Mouse (Mus musculus): ENCODE data around the gene 5330417H12Rik. TPM values are rescaled to one million over a fixed set of nuclear protein-coding genes. Genes with fewer than 3 reads are reported as not detected.

Gene 5330417H12Rik
- total and polyA plus RNA-seq, 3 experiments, result not detected

DNA sequence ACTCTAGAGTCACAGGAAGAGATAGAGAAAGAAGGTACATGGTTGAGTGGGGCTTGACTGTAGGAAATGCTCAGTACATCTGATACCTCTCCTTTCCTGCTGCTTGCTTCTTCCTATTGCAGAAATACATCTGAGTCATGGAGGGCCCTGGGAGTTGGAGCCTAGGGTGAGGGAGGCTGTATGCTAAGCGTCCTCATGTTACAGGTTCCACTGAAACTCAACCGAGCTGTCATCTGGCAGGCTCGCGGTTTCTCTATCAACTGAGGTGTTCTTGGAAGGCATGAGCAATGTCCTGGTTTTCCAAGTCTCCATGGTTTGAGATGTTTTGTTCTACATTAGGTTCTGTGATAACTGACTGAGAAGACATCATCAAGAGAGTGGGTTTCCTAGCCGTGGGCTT lies 13.1 kb upstream of the 5330417H12Rik start:
- Histone ChIP-seq H3K27ac (ENCODE audit: control insufficient read depth, low read depth, low read length) (no peak overlapping the region), H3K4me1 (ENCODE audit: control insufficient read depth in 1 of 2, insufficient read depth in 2 of 2, low read length in 2 of 2) (no peaks in the 10 kb centered on the region), H3K9ac (ENCODE audit: control insufficient read depth, low read depth, low read length, poor library complexity, severe bottlenecking) (no peak overlapping the region), H3K4me3 (ENCODE audit: control insufficient read depth in 1 of 2, insufficient read depth in 1 of 2, low read depth in 2 of 2, low read length in 2 of 2) (no peak overlapping the region), H3K36me3 (ENCODE audit: control insufficient read depth in 1 of 2, insufficient read depth in 2 of 2, low read length in 2 of 2) (no peaks in the 10 kb centered on the region), H3K27me3 (ENCODE audit: control insufficient read depth in 1 of 2, insufficient read depth in 2 of 2, low read length in 2 of 2) (no peaks in the 10 kb centered on the region), H3K9me3 (replicated peaks; ENCODE audit: insufficient read depth, low read length) (no peaks in the 10 kb centered on the region), H3K79me2 (ENCODE audit: control insufficient read depth, insufficient read depth, low read length, poor library complexity) (no peaks in the 10 kb centered on the region)
- TF ChIP-seq RCOR1 (IDR thresholded peaks at IDR 0.05; ENCODE audit: low read depth, low read length), result no peak
- TF ChIP-seq MYC (IDR thresholded peaks at IDR 0.05; ENCODE audit: low read depth, low read length), result no peak
- TF ChIP-seq MAFK (IDR thresholded peaks at IDR 0.05; ENCODE audit: borderline replicate concordance, low read depth, low read length), result no peak
- TF ChIP-seq POLR2A (IDR thresholded peaks at IDR 0.05; ENCODE audit: control insufficient read depth in 1 of 2, insufficient read depth in 1 of 2, low read depth in 1 of 2, low read length in 2 of 2, poor library complexity in 1 of 2), result no peak
- TF ChIP-seq HCFC1 (IDR thresholded peaks at IDR 0.05; ENCODE audit: low read depth, low read length), result no peak
- TF ChIP-seq UBTF (IDR thresholded peaks at IDR 0.05; ENCODE audit: borderline replicate concordance, insufficient read depth, low read depth, low read length), result no peak
- TF ChIP-seq ZC3H11A (IDR thresholded peaks at IDR 0.05; ENCODE audit: low read depth, low read length), result no peak
- TF ChIP-seq JUND (IDR thresholded peaks at IDR 0.05; ENCODE audit: low read depth, low read length), result no peak
- TF ChIP-seq ZNF384 (IDR thresholded peaks at IDR 0.05; ENCODE audit: low read depth, low read length), result no peak
- no peak for TF ChIP-seq SMC3 (IDR thresholded peaks at IDR 0.05; ENCODE audit: low read depth, low read length)
- TF ChIP-seq CHD2 (IDR thresholded peaks at IDR 0.05; ENCODE audit: low read length), result no peak
- no peak for TF ChIP-seq ZKSCAN1 (IDR thresholded peaks at IDR 0.05; ENCODE audit: low read depth, low read length)
- TF ChIP-seq MAX (IDR thresholded peaks at IDR 0.05; ENCODE audit: low read length), result no peak
- no peak for TF ChIP-seq GABPA (IDR thresholded peaks at IDR 0.05; ENCODE audit: low read depth, low read length)
- no peak for TF ChIP-seq EP300 (IDR thresholded peaks at IDR 0.05; ENCODE audit: low read depth in 1 of 2, low read length in 2 of 2)
- no peak for TF ChIP-seq NRF1 (IDR thresholded peaks at IDR 0.05; ENCODE audit: insufficient read depth, low read depth, low read length, poor library complexity, severe bottlenecking)
- TF ChIP-seq E2F4 (IDR thresholded peaks at IDR 0.05; ENCODE audit: borderline replicate concordance, low read depth, low read length), result no peak
- no peak for DNase-seq (ENCODE audit: low read depth, low spot score)

GRCm38 (mm10) chr7:107637398-107637797 lies 12.4 kb upstream of the 5330417H12Rik start:
- no peak overlapping the region for H3K4me3 ChIP-seq (ENCODE audit: control insufficient read depth in 1 of 2, insufficient read depth in 1 of 2, low read depth in 2 of 2, low read length in 2 of 2)
- no peaks in the 10 kb centered on the region for H3K36me3 ChIP-seq (ENCODE audit: control insufficient read depth in 1 of 2, insufficient read depth in 2 of 2, low read length in 2 of 2)
- no peaks in the 10 kb centered on the region for H3K9me3 ChIP-seq (replicated peaks; ENCODE audit: insufficient read depth, low read length)
- H3K27ac ChIP-seq (ENCODE audit: control insufficient read depth, low read depth, low read length), result no peak overlapping the region
- no peaks in the 10 kb centered on the region for H3K79me2 ChIP-seq (ENCODE audit: control insufficient read depth, insufficient read depth, low read length, poor library complexity)
- DNase-seq (ENCODE audit: low read depth, low spot score), result no peak
- no peaks in the 10 kb centered on the region for H3K4me1 ChIP-seq (ENCODE audit: control insufficient read depth in 1 of 2, insufficient read depth in 2 of 2, low read length in 2 of 2)
- TF ChIP-seq MAZ (IDR thresholded peaks at IDR 0.05; ENCODE audit: low read depth, low read length) (no peak), MYC (IDR thresholded peaks at IDR 0.05; ENCODE audit: low read depth, low read length) (no peak), MYB (IDR thresholded peaks at IDR 0.05; ENCODE audit: low read depth, low read length) (no peak), USF1 (IDR thresholded peaks at IDR 0.05; ENCODE audit: low read depth, low read length) (no peak), ZMIZ1 (IDR thresholded peaks at IDR 0.05; ENCODE audit: low read depth, low read length) (no peak), HCFC1 (IDR thresholded peaks at IDR 0.05; ENCODE audit: low read depth, low read length) (no peak), KAT2A (conservative IDR thresholded peaks at IDR 0.05; ENCODE audit: low read depth, low read length) (no peak), TCF12 (IDR thresholded peaks at IDR 0.05; ENCODE audit: low read depth, low read length) (no peak), POLR2A (IDR thresholded peaks at IDR 0.05; ENCODE audit: control insufficient read depth in 1 of 2, insufficient read depth in 1 of 2, low read depth in 1 of 2, low read length in 2 of 2, poor library complexity in 1 of 2) (no peak), TBP (IDR thresholded peaks at IDR 0.05; ENCODE audit: low read depth, low read length) (no peak), ZNF384 (IDR thresholded peaks at IDR 0.05; ENCODE audit: low read depth, low read length) (no peak), SIN3A (IDR thresholded peaks at IDR 0.05; ENCODE audit: low read length) (no peak), MAFK (IDR thresholded peaks at IDR 0.05; ENCODE audit: borderline replicate concordance, low read depth, low read length) (no peak)
- no peaks in the 10 kb centered on the region for H3K27me3 ChIP-seq (ENCODE audit: control insufficient read depth in 1 of 2, insufficient read depth in 2 of 2, low read length in 2 of 2)
- H3K9ac ChIP-seq (ENCODE audit: control insufficient read depth, low read depth, low read length, poor library complexity, severe bottlenecking), result no peak overlapping the region

Measured in MEL (cell line).